Mouse (Mus musculus) left cerebral cortex, postnatal 36 days (tissue): ENCODE data around the gene Tmem168. TPM values are rescaled to one million over a fixed set of nuclear protein-coding genes. Genes with fewer than 3 reads are reported as not detected.
A peak's percentile ranks its signal among the peaks of the same experiment; 100 is the strongest.

Experiments
- DNase-seq, 2 experiments: peaks; one replicate each; pipeline ENCODE4 v3.0.0; 2021 to 2022; ENCODE audit warnings: low spot score in 2 of 2, mixed read lengths in 1 of 2
- intact Hi-C: fragments of 180-260 bp; cut with DNase I; formaldehyde crosslinking; loops from one replicate; pipeline ENCODE4 v1.15.1; 2025
- total RNA-seq, 2 experiments: library from RNA; stranded (reverse); gene quantifications; 2 replicates each; pipeline ENCODE4 v1.2.3; 2021

Gene Tmem168
- total RNA-seq, 2 experiments from 2014 or later = 13.6 to 16.0 TPM

DNA sequence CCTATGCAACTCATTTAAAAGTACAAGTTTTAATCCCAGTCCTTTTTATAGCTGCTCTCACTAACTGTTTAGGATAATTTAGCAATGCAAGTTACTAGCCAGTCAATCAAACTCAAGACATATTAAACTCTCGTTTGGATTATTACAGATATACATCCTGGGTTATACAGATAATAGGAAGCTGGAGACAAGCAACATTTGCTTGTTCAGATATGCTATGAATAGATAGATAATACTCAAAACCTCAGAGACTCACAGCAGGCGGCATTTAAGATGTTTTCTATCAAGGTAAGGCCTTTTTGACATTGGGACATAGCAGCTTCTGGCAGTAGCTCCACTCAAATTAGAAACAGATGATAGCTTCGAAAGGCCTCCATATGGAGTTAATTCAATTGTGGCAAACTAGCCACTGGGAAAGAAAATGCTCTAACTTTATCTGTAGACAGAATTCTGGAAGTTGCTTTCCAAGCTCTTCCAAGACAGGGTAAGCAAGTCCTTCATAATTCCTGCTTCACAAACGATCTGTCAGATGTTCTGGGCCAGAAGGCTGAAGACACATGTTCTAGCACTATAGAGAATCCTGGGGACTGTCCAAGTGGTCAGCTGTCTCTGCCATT is 15.1 kb downstream of the Tmem168 start:
- DNase-seq = no peak
- intact Hi-C loops = no loop called here

DNA sequence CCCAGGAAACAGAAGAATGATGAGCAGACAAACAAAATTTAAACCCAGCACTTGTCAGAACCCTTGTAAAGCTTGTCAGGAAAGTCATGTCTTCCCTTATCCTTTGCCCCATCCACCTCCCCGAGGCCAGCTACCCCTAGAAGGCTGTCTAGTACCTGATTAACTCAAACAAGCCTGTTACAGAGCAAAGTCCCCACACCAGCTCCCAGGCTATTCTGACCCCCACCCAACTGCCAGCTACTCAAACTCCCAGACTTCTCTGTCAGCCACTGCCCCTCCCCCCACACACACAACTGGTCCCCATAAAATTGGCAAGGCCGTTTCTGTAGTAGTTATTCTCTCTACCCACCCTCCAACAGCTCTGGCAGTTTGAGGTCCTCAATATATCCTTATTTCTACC is 21.3 kb downstream of the Tmem168 start:
- intact Hi-C loops = no loop called here
- DNase-seq = no peak

DNA sequence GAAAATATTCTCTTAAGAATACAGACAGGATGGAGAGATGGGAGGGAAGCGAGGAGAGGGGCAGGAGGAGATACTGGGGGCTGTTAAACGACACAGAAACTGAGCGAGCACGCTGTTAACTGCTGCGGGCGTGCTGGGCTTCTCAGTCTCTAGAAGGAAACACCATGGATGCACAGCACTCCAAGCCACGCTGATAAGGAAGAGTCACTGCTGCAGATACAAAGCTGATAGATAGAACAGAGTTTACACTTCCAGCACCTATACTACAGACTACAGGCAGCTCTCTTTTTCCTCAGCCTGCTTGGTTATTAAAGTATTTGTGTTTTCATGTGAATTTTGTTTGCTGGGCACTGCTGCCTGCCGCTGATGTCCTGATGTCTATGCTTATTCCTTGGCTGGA is 21.7 kb downstream of the Tmem168 start:
- no peak for DNase-seq
- intact Hi-C loops = no loop called here

DNA sequence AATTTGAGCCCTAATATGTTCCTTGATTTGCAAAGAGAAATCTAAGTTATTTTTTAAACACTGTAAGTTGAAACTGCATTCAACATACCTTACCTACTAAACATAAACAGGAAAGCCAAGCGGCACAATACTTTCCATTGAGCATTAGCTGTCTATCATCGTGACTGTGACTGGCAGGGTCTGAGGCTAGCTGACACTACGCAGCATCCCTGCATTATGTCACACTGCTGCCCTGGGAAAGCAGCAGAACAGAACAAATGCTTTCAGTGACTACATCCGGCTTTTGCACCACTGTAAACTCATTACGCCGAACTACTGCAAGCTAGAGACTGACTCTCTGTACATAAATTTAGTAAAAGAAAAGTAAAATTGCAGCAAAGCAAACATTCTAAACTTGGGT is 23.1 kb downstream of the Tmem168 start:
- no peak for DNase-seq
- intact Hi-C loops = no loop called here

DNA sequence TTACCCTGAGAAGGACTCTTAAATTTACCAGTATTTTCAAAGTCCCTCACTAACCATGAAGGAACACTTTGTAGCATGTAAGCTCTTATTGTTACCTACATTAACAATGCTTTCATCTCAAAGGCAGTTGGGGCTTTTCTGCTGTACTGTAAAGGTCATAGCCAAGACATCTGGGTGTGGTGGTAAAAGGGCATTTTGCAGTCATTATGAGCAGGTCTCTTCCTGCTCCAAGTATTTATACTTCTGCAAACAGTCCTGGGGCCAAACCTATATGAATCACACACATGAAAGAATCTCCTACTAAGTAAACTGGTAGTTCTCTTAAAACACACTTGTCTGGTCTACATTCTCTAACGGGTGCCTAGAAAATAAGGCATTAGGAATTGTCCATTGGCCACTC is 25.8 kb downstream of the Tmem168 start:
- DNase-seq = no peak
- intact Hi-C loops = no loop called here

DNA sequence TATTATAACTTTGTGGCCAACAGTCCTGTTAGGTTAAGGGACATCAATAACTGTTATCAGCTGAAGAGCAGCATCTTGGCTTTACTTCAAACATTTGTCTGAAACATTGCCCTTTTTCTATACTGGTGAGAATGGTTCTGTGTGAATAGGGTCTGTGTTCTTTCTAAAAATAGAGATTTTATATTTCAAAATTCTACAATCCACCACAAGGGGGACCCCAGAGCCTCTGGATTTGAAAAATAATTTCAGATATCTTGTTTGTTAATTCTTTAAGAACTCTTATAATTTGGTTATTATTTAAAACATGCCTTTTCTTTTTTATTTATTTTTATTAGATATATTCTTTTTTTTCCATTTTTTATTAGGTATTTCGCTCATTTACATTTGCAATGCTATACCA is 42.2 kb downstream of the Tmem168 start:
- intact Hi-C loops = no loop called here
- DNase-seq = no peak

DNA sequence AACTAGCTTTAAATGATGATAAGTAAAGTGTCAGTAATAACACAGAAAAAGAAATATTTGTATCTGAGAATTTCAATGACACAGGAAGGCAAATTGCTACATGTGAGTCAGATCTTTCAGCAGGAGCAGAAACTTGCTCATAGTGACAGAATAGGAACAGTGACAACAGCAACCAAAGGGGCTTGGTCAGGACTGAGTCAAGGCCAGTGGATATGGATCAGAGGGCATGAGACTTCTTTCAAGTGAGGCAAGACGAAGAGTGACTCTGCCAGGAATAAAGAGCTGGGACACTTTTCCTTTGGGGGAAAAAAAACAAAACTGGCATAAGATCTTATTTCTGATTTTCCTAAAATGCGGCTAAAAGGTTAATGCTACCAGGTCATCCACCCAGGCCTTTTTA is 52.6 kb downstream of the Tmem168 start:
- intact Hi-C loops = no loop called here
- DNase-seq = no peak

DNA sequence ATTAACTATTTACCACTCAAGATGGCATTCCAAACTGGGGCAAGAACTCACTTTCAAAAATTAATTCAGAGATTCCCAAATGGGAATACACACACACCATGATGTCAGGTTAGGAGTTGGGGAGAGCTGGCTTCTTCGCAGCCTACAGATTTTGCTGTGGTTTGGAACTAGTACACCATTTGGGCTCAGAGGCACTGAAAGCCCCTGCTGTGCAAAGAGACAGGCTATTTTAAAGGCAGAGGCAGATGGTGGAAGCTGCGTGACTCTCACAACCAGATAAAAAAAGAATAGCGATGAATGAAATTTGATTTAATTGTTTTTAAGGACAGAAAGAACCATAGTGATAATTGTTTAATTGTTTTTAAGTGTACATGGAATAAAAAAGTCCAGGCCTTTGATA is 66.1 kb downstream of the Tmem168 start:
- peak in 1 of 2 experiments; percentile 8 for DNase-seq
- intact Hi-C loops = no loop called here

DNA sequence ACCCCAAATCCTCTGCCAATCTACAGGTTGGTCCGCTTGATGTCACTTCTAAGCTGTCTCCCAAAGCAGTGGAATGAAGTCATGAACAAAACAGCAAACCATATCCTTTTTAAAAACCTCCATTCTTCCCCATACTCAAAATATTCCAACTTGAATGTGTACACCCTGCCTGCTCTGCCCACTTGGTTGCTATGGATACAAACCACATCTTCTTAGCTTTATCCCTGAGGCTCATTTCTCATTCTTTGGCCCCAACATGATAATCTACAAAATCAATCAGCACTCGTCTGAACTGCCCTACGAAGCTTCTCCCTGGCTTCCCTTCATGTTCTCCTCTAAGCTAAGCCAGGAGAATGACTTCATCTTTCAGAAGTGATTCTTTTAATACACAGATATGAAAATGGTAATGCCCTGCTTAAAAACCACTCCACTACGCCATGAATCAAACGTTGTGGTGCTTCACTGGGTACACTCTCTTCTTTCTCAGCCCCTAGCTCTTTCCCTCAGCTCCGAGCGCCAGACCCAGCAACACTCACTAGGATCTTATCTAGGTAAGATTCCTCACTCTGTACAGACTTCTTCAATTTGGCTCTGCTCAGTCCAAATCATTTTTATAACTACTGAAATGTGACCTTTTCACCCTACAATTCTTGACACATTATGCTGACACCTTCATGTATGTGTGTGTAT is 70.5 kb downstream of the Tmem168 start:
- DNase-seq = no peak
- intact Hi-C loops = no loop called here

Other genes with a start within 250 kb of the Tmem168 start
- gene Bmt2, start 69.9 kb upstream of the Tmem168 start, total RNA-seq = 10 to 100 TPM; 23.8 to 28.2 TPM
- gene Gpr85, start 231.8 kb upstream of the Tmem168 start, total RNA-seq = 10 to 100 TPM; 40.9 to 42.9 TPM